Mouse (Mus musculus) lung, adult 18-20 months (tissue): ENCODE results near the gene Zfp2.

Source experiments
- DNase-seq, 2 experiments: peaks; one replicate each; pipeline ENCODE4 v3.0.0; 2022; ENCODE audit warnings: mixed read lengths in 2 of 2

Zfp2 gene

GRCm38 (mm10) chr11:50915671-50916320, at the start of gene Zfp2:
Gene Zfp2, minus strand, starts transcription at chr11:50916165.
- peak; percentile 90 to 94 for DNase-seq

- DNase-seq = peak in 1 of 2 experiments; percentile 6
Observed at GRCm38 (mm10) chr11:50964886-50965285, 48.9 kb upstream of the Zfp2 start.

GRCm38 (mm10) chr11:50953665-50954064, 37.7 kb upstream of the Zfp2 start, which contains the start of gene Prop1:
Gene Prop1, minus strand, starts transcription at chr11:50953765.
- DNase-seq = no peak

- DNase-seq = peak; percentile 18 to 59
Observed at GRCm38 (mm10) chr11:50952290-50952689, 36.3 kb upstream of the Zfp2 start.

- DNase-seq = no peak
Observed at GRCm38 (mm10) chr11:50943506-50943905, 27.5 kb upstream of the Zfp2 start, which contains the start of gene 4933414I15Rik. Gene 4933414I15Rik, minus strand, starts transcription at chr11:50943765.

- DNase-seq = no peak
Observed at GRCm38 (mm10) chr11:50942386-50942785, 26.4 kb upstream of the Zfp2 start.

GRCm38 (mm10) chr11:50939621-50940366, 23.8 kb upstream of the Zfp2 start:
- peak in 1 of 2 experiments; percentile 10 for DNase-seq

GRCm38 (mm10) chr11:50938435-50938834, 22.5 kb upstream of the Zfp2 start:
- no peak for DNase-seq

GRCm38 (mm10) chr11:50932040-50932439, 16.1 kb upstream of the Zfp2 start:
- no peak for DNase-seq

- peak; percentile 84 to 90 for DNase-seq
Observed at GRCm38 (mm10) chr11:50931451-50931866, 15.5 kb upstream of the Zfp2 start, which contains the start of gene Zfp354b. Gene Zfp354b, minus strand, starts transcription at chr11:50931633.

GRCm38 (mm10) chr11:50931021-50931420, 15.1 kb upstream of the Zfp2 start:
- DNase-seq = no peak

GRCm38 (mm10) chr11:50930469-50931014, 14.6 kb upstream of the Zfp2 start:
- DNase-seq = no peak

- DNase-seq = no peak
Observed at GRCm38 (mm10) chr11:50914461-50914860, 1.5 kb downstream of the Zfp2 start.

- no peak for DNase-seq
Observed at GRCm38 (mm10) chr11:50913301-50913700, 2.7 kb downstream of the Zfp2 start.

GRCm38 (mm10) chr11:50908136-50908535, 7.8 kb downstream of the Zfp2 start:
- DNase-seq = no peak

- DNase-seq = no peak
Observed at GRCm38 (mm10) chr11:50897359-50897758, 18.6 kb downstream of the Zfp2 start.

- no peak for DNase-seq
Observed at GRCm38 (mm10) chr11:50892441-50892840, 23.5 kb downstream of the Zfp2 start.

GRCm38 (mm10) chr11:50887390-50888128, 28.4 kb downstream of the Zfp2 start, which contains the start of gene Zfp454:
Gene Zfp454, minus strand, starts transcription at chr11:50887651.
- DNase-seq = peak; percentile 90 to 92

- DNase-seq = no peak
Observed at GRCm38 (mm10) chr11:50886933-50887293, 29.1 kb downstream of the Zfp2 start.

- DNase-seq = no peak
Observed at GRCm38 (mm10) chr11:50886231-50886932, 29.6 kb downstream of the Zfp2 start.

GRCm38 (mm10) chr11:50883756-50884155, 32.2 kb downstream of the Zfp2 start:
- no peak for DNase-seq

GRCm38 (mm10) chr11:50878641-50879040, 37.3 kb downstream of the Zfp2 start:
- DNase-seq = no peak
